Mouse (Mus musculus): ENCODE results near the gene Art1.

Art1 gene

GRCm38 (mm10) chr7:102109171-102109570 is 7.6 kb downstream of the Art1 start, which contains the start of gene Art5:
TSS of gene Art5 (minus strand) at chr7:102109489.
- no peak for DNase-seq (ENCODE audit: low read depth)

- no peak for DNase-seq (ENCODE audit: low read depth)
Measured at GRCm38 (mm10) chr7:102109746-102110145, 8.2 kb downstream of the Art1 start.

DNA sequence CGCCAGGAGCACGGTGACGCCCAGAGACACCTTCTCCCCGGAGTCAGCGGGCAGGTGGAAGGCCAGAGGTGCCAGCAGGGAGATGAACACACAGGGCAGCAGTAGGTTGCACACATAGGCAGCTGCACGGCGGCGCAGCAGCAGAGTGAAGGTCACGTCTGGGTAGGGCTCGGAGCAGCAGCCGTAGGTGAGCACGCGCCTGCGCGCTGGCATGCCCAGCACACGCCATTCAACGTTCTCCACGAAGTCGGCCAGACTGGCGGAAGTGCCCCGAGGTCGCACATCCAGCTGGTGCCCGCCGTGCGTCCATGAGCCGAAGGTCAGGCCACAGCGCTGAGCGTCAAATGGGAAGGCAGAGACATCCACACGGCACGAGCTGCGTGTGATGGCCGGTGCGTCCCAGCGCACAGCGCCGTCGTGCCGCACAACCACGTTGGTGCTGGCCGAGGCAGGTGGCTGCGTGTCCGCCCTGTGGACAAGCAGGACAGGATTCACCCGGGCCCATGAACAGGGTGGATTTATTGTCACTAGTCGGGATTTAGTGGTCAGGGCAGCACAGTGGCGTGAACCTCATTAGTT is 11.7 kb downstream of the Art1 start:
- DNase-seq (ENCODE audit: low read depth): no peak

- DNase-seq (ENCODE audit: low read depth): no peak
Measured at GRCm38 (mm10) chr7:102116579-102117331, 15.2 kb downstream of the Art1 start, which contains the start of gene Chrna10. TSS of gene Chrna10 (minus strand) at chr7:102116828.

GRCm38 (mm10) chr7:102117382-102117781 is 15.8 kb downstream of the Art1 start:
- no peak for DNase-seq (ENCODE audit: low read depth)

- DNase-seq (ENCODE audit: low read depth): no peak
Measured at GRCm38 (mm10) chr7:102120326-102120725, 18.8 kb downstream of the Art1 start.

- no peak for DNase-seq (ENCODE audit: low read depth)
Measured at GRCm38 (mm10) chr7:102132395-102132794, 30.9 kb downstream of the Art1 start.

- no peak for DNase-seq (ENCODE audit: low read depth)
Measured at GRCm38 (mm10) chr7:102137464-102137863, 35.9 kb downstream of the Art1 start.

DNA sequence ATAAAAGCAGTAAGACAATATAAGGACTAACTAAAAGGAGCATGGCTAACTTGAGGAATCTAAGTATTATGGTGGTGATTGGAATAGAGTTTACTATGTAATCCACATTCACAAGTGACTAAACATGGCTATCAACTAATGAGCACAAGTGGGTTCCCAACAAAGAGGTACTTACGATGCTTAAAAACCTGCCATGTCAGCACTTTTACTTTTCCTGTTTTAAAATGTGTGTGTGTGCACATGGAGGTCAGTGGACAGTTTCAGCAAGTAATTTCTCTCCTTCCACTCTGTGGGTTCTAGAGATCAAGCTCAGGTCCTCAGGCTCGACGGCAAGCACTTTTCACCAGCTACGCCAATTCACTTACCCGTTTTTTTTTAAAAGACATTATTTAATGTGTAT is 36.4 kb downstream of the Art1 start:
- DNase-seq (ENCODE audit: low read depth): no peak

- no peak for DNase-seq (ENCODE audit: low read depth)
Measured at GRCm38 (mm10) chr7:102153691-102154090, 52.1 kb downstream of the Art1 start.

All from fibroblast of lung, adult 2 months (primary cell).